Mouse (Mus musculus): ENCODE data around the gene Knstrn. TPM values are rescaled to one million over a fixed set of nuclear protein-coding genes. Genes with fewer than 3 reads are reported as not detected.
A peak's percentile ranks its signal among the peaks of the same experiment; 100 is the strongest.

The Knstrn gene
- total RNA-seq, 2 experiments from 2014 or later: 28.0 to 28.8 TPM

DNA sequence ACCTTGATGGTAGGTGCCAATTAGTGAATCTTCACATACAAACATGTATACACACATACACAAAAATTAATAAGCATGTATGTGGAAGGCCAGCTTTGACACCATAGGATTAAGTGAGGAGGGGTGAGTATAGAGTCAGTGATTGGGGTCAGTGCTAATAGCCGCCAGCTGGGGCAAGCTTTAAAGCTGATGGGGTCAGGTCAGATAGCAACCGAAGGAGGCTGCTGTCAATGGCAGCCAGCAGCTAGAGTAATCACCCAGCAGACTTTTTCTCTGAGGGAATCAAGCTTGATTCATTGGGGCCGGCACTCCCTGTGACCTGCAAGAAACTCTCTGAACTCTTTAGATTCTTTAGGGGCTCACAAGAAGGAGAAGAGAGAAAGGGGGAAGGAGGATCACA, 38.0 kb downstream of the Knstrn start:
- DNase-seq (ENCODE audit: low spot score in 2 of 2): no peak

DNA sequence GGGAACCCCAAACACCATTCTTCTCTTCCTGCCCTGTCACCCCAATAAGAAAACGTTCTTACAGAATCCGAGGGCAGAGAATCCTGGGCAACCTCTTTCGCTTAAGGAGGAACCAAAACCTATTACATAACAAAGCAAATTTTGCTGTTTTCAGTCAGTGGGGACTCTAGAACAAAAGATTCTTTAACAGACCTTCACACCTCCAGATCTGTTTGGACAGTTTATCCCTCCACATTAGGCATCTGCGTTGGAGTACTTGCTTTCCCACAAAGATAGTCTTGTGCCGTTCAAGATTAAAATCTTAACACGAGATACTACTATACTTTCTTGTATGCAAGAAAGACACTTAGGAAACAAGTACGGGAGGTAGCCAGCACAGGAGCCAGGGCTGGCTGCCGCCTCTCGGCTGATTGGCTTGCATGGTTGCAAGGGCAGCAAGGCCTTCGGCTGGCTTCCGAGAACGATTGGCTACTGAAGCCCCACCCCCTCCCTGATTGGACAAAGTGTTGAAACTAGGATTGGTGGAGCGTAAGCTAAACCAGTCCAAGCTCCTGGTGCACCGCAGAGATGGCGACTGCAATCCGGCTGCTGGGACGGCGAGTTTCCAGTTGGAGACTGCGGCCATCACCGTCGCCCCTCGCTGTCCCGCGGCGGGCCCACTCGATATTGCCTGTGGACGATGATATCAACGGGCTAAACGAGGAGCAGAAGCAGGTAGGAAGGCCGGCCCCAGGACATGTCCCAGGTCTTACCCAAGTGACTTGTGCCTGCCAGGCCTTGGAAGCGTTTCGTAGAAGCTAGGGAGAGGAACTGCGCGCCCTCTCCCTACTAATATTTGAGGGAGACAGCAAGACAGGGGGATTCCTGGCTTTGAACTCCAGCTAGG, 47.9 kb downstream of the Knstrn start, which contains the start of gene Ivd:
Gene Ivd (plus strand): TSS at position 501 of the 886 bp plus-strand sequence.
- DNase-seq (ENCODE audit: low spot score in 2 of 2): peak; percentile 62 to 85

- no peak for DNase-seq (ENCODE audit: low spot score in 2 of 2)
Observed at GRCm38 (mm10) chr2:118862340-118862675, 48.5 kb downstream of the Knstrn start.

- DNase-seq (ENCODE audit: low spot score in 2 of 2): no peak
Observed at GRCm38 (mm10) chr2:118870601-118871000, 56.8 kb downstream of the Knstrn start.

GRCm38 (mm10) chr2:118871032-118871431, 57.2 kb downstream of the Knstrn start:
- no peak for DNase-seq (ENCODE audit: low spot score in 2 of 2)

DNA sequence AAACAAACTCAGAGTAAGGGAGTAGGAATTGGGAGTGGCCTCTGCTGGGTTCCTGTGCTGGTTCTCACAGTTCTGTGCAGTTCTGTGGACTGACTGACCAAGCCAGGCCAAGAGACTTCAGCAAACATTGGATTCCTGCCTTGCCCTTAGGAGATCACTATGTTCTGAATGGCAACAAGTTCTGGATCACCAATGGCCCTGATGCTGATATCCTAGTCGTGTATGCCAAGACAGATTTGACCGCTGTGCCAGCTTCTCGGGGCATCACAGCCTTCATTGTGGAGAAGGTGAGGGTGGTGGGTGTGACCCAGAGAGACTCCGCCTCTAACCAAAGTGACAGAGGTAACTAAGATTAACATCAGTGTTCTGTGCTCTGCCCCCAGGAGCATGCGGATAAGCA, 59.2 kb downstream of the Knstrn start:
- no peak for DNase-seq (ENCODE audit: low spot score in 2 of 2)

GRCm38 (mm10) chr2:118873890-118874430, 60.2 kb downstream of the Knstrn start:
- peak in 1 of 2 experiments; percentile 2 for DNase-seq (ENCODE audit: low spot score in 2 of 2)

GRCm38 (mm10) chr2:118875316-118875715, 61.5 kb downstream of the Knstrn start:
- DNase-seq (ENCODE audit: low spot score in 2 of 2): no peak

GRCm38 (mm10) chr2:118876453-118876852, 62.6 kb downstream of the Knstrn start:
- no peak for DNase-seq (ENCODE audit: low spot score in 2 of 2)

DNA sequence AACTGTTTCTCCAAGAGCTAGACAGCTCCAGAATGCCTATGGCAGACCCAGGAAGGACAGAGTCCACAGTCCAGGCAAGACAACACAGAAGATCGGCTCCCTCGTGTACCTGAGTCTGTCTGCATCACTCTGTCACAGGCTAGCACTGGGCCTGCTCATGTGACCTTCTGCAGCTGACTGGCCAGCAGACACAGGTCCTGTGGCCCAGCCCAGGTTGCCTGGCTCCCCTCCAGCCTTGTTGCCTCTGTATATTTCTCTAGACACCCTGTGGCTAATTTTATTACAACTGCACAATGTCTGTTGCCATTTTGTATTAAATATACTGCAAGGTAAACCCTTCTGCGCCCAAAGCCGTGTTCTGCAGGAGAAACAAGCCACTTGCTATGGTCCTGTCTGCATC, 67.2 kb downstream of the Knstrn start:
- no peak for DNase-seq (ENCODE audit: low spot score in 2 of 2)

- no peak for DNase-seq (ENCODE audit: low spot score in 2 of 2)
Observed at GRCm38 (mm10) chr2:118881956-118882355, 68.2 kb downstream of the Knstrn start.

DNA sequence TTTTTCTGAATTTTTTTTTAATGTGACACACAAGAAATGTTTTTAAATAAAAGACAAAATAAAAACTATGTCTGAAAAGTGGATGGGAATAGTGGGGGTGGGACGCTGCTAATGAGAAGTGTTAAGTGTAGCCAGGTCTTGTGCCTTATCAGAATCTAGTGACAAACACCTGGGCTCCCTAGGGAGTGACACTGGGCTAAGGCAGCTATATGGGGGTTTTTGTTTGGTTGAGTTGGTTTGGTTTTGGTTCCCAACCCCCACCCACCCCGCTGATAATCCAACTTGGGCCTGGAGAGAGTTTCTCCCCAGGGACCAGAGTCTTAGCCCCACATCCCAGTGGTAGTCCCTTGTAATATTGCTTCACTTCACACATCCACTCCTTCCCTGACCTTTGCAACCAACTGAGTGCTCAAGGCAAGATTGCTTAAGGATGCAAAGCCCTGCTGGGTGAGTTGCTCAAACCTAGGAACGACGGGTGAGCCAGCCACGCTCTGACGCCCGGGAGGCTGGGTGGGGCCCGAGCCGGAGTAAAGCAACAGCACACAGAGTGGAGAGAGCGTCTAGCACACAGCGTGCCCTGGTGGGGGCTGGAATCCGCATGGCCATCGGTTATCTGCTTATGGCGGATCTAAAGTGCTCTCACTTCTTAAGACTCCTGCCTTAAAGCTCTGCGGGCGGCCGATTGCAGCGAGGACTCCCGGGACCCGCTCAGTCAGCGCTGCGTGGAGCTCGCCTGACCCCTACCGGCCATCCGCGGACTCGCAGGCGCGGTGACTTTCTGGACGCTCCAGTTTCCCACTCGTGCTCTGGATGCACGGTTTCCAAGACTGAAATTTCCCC, 69.3 kb downstream of the Knstrn start:
- DNase-seq (ENCODE audit: low spot score in 2 of 2): peak; percentile 79 to 84

- no peak for DNase-seq (ENCODE audit: low spot score in 2 of 2)
Observed at GRCm38 (mm10) chr2:118887440-118887839, 73.6 kb downstream of the Knstrn start.

DNA sequence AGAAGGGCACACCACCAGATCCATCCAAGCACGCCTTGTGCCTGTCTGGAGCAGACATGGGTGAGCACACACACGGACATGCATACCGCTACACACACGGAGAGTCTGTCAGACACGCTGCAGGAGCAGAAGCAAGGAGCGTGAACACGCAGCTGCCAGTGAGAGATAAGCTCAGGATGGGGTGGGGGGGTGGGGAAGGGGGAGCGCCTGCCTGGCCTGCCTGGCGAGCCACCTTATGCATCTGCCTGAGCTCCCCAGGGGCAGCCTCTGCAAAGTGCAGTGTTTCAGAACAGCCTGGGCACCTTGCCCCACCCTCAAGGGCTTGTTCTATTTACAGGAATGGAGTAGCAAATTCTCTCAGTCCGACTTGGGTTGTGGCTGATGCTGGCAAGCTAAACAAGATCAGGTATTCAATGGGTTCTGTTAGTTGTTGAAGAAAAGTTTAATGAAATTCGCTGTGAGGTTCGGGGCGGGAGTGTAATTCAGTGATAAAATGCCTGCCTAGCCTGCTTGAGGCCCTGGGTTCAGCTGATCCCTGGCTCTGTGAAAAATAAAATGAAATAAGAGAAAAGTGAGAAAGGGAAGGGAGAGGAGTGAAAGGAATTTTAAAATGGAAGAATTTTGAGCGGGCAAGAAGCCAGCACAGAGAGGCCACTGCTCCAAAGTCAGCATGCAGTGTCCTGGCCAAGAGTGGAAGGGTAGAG, 74.2 kb downstream of the Knstrn start:
- no peak for DNase-seq (ENCODE audit: low spot score in 2 of 2)

DNA sequence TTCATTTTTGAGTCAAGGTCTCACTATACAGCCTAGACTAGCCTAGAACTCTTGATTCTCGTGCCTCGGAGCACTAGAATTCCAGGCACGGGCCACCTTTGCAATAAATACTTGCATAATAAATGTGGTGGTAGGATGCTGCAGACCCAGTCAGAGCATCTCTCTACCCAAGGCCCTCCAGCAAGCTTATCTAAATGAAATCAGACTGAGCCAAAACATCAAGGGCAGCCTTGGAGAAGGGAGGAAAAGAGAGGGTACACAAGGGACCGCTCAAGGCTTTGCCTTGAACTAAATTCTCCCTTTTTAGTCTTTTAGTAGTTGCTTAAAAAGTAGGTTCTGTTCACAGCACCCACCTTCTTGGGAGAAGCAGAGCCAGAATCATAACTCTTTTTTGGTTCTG, 77.4 kb downstream of the Knstrn start:
- DNase-seq (ENCODE audit: low spot score in 2 of 2): no peak

DNA sequence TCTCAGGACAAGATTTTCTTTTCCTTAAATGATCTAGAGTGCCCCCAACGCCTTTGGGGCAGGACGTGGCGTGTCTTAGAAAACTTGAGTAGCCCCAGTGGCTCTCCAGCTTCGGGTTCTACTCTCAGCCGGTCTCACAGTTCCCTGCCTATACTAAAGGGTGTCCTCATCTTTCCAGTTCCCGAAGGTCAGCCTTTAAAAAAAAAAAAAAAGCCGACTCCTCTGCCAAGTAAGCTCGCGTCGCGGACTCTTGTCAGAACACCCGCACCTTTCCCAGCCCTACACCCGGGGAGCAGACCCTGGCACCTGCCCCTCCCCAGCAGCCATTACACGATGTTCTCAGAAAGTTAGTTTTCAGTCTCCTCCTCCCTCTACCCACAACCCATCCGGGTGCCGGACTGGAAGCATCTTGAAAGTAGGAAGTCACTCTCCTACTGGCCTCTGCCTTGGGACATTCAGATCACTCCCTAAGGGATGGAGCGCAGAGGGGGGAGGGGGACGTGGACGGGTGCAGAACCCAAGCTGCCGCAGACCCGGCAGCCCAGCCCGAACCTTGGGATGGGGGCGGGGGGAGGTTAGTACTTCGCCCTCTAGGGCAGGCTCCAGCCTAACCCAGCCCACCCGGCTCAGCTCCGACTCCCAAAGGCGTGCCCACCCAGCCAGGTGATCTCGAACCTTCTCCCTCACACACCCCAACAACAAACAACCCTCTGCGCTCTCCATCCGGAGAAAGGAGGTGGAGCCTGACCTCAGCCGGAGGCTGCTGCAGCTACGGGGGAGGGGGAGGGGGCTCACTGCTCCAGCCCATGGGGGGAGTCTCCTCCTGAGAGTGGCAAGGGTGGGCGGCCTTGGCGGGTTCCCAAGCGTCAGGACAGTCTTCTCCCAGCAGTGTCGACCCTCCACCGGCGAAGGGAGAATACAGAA, 82.4 kb downstream of the Knstrn start:
- DNase-seq (ENCODE audit: low spot score in 2 of 2): peak; percentile 39 to 51

DNA sequence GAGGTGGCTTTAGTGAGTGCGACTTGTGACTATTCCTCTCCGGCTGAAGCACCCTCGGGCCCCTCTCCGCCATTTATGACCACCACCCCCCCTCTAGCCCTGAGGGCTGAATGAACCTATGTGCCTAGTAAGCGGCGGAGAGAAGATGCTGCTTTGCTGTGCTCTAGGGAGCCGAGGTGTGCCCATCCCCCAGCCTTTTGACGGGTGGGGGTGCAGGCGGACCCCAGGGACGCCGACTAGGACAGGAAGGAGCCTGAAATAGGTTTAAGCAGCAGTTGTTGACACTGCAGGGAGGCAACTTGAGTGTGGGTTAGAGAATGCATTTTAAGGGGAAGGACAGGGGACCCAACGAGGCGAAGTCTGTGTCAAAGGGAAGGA, 83.1 kb downstream of the Knstrn start:
- no peak for DNase-seq (ENCODE audit: low spot score in 2 of 2)

- no peak for DNase-seq (ENCODE audit: low spot score in 2 of 2)
Observed at GRCm38 (mm10) chr2:118897392-118897791, 83.6 kb downstream of the Knstrn start.

DNA sequence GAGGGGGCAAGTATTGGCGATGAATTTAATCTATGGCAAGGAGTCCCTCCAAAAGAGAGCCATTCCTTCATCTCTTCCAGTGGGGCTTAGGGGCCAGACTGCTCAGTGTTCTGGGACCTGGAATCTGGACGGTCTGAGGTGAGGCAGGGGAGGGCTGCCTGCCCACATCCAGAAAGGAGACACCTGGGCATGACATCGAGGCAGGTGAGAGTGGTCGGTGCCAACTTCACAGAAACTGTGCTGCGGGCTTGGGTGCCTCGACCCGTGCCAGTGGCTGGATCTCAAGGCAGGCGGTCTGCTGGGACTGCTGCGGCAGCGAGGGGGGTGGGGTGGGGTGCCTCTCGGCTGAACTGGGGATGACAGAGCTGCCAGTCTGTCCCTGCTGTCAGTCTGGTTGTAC, 84.0 kb downstream of the Knstrn start:
- DNase-seq (ENCODE audit: low spot score in 2 of 2): no peak

DNA sequence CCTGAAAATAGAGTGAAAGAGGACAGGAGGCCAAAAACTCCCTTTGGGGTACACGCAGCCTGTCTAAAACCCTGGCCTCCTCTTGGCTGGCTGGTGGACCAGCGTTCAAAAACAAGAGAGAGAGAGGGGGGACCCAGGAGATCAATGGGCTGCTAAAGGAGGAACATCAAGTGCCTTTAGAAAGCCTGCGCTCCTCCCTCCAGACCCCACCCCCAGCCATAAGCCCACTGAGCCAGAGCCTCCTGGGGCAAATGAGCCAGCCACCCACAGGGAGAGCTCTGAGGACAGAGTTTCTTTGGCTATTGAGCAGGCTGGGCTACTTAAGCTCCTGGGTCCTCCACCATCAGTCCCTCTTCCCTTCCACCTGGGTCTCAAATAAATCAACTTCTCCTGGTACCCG, 85.0 kb downstream of the Knstrn start:
- DNase-seq (ENCODE audit: low spot score in 2 of 2): no peak

All from adrenal gland, postnatal 4 days (tissue).